Mouse (Mus musculus) fibroblast of lung, adult 2 months (primary cell): ENCODE results near the gene Il22ra1.

Experiments used
- DNase-seq: peaks from one replicate; pipeline ENCODE4 v3.0.0-alpha.2; 2011; ENCODE audit warnings: low read depth

The Il22ra1 gene

GRCm38 (mm10) chr4:135771592-135771991, 43.6 kb downstream of the Il22ra1 start:
- DNase-seq = no peak

GRCm38 (mm10) chr4:135772671-135773070, 44.7 kb downstream of the Il22ra1 start:
- no peak for DNase-seq

- no peak for DNase-seq
Observed at GRCm38 (mm10) chr4:135774496-135774895, 46.5 kb downstream of the Il22ra1 start.

- no peak for DNase-seq
Observed at GRCm38 (mm10) chr4:135776850-135777249, 48.9 kb downstream of the Il22ra1 start.

- no peak for DNase-seq
Observed at GRCm38 (mm10) chr4:135779661-135780060, 51.7 kb downstream of the Il22ra1 start.

- DNase-seq = peak; percentile 81
Observed at GRCm38 (mm10) chr4:135780255-135780654, 52.3 kb downstream of the Il22ra1 start.

- DNase-seq = no peak
Observed at GRCm38 (mm10) chr4:135781304-135781703, 53.3 kb downstream of the Il22ra1 start.

- no peak for DNase-seq
Observed at GRCm38 (mm10) chr4:135786581-135786980, 58.6 kb downstream of the Il22ra1 start.

- DNase-seq = no peak
Observed at GRCm38 (mm10) chr4:135787271-135787670, 59.3 kb downstream of the Il22ra1 start.

GRCm38 (mm10) chr4:135789135-135789534, 61.2 kb downstream of the Il22ra1 start:
- DNase-seq = no peak

- DNase-seq = no peak
Observed at GRCm38 (mm10) chr4:135792821-135793220, 64.8 kb downstream of the Il22ra1 start.

GRCm38 (mm10) chr4:135797931-135798330, 70.0 kb downstream of the Il22ra1 start:
- DNase-seq = peak; percentile 75

- peak; percentile 60 for DNase-seq
Observed at GRCm38 (mm10) chr4:135801543-135801942, 73.6 kb downstream of the Il22ra1 start.
